In genomic region chr2:18011226-18011625, GRCm38 (mm10) we compare ENCODE assay signal across 32 mouse cellular contexts. TPM values are rescaled to one million over a fixed set of nuclear protein-coding genes. Genes with fewer than 3 reads are reported as not detected.
DNase-seq lines count a peak whose midpoint lies in the region; ATAC-seq and TF ChIP-seq lines count a peak whose summit lies in the region.
"Had no signal": no experiment of that assay in that cellular context is flagged by ENCODE, and none has a peak within 500 bp of the region (broad histone marks: within the 10 kb centered on the region; RNA-seq: fewer than 3 reads in every experiment).

No protein-coding gene starts in this region.

- ATAC-seq in forebrain, postnatal 0 days, result peak; percentile 90
- no peak; the same call in 1 of the 2 replicates for ATAC-seq in forebrain, embryonic 15.5 days (replicated peaks)
- ATAC-seq in midbrain, embryonic 11.5 days (ENCODE audit: low FRiP score), result no peak
- no peak for ATAC-seq in midbrain, embryonic 16.5 days
- ATAC-seq: activated CD4-positive, CD25-positive, alpha-beta regulatory T cell, adult 4 months; CD4-positive, CD25-positive, alpha-beta regulatory T cell, adult 4 months; intestine, postnatal 0 days had no signal

- H3K9me3 ChIP-seq in forebrain, postnatal 0 days (ENCODE audit: low read length), result no peaks in the 10 kb centered on the region
- no peaks in the 10 kb centered on the region for H3K9me3 ChIP-seq in forebrain, embryonic 15.5 days
- H3K9me3 ChIP-seq in midbrain, embryonic 11.5 days (ENCODE audit: control insufficient read depth, low read length), result no peaks in the 10 kb centered on the region
- H3K9me3 ChIP-seq in midbrain, embryonic 16.5 days (replicated peaks; ENCODE audit: control insufficient read depth, low read length, poor library complexity, severe bottlenecking), result no peaks in the 10 kb centered on the region
- H3K9me3 ChIP-seq: forebrain, embryonic 10.5 days; heart, embryonic 10.5 days; heart, embryonic 13.5 days; hindbrain, embryonic 12.5 days; hindbrain, embryonic 15.5 days had no signal

- no peak overlapping the region for H3K4me3 ChIP-seq in forebrain, postnatal 0 days (ENCODE audit: low read depth, low read length)
- no peak overlapping the region for H3K4me3 ChIP-seq in forebrain, embryonic 15.5 days
- H3K4me3 ChIP-seq in midbrain, embryonic 11.5 days (ENCODE audit: low read depth, low read length), result no peak overlapping the region
- no peak overlapping the region for H3K4me3 ChIP-seq in midbrain, embryonic 16.5 days (ENCODE audit: low read depth, low read length)
- H3K4me3 ChIP-seq: forebrain, embryonic 10.5 days; heart, adult 2 months; heart, embryonic 10.5 days; heart, embryonic 13.5 days; hindbrain, embryonic 12.5 days; hindbrain, embryonic 15.5 days had no signal

- H3K27ac ChIP-seq in forebrain, postnatal 0 days (ENCODE audit: low read depth, low read length), result no peak overlapping the region
- no peak overlapping the region for H3K27ac ChIP-seq in forebrain, embryonic 15.5 days (replicated peaks)
- H3K27ac ChIP-seq in midbrain, embryonic 11.5 days (ENCODE audit: low read depth, low read length), result no peak overlapping the region
- no peak overlapping the region for H3K27ac ChIP-seq in midbrain, embryonic 16.5 days (ENCODE audit: low read length)
- H3K27ac ChIP-seq: forebrain, embryonic 10.5 days; heart, adult 2 months; heart, embryonic 10.5 days; heart, embryonic 13.5 days; hindbrain, embryonic 12.5 days; hindbrain, embryonic 15.5 days had no signal

- H3K9ac ChIP-seq in forebrain, postnatal 0 days, result no peak overlapping the region
- H3K9ac ChIP-seq in forebrain, embryonic 15.5 days (replicated peaks), result no peak overlapping the region
- no peak overlapping the region for H3K9ac ChIP-seq in midbrain, embryonic 11.5 days (ENCODE audit: low read length)
- no peak overlapping the region for H3K9ac ChIP-seq in midbrain, embryonic 16.5 days (ENCODE audit: low read depth, low read length)
- H3K9ac ChIP-seq: heart, embryonic 13.5 days; hindbrain, embryonic 12.5 days; hindbrain, embryonic 15.5 days had no signal

- H3K36me3 ChIP-seq in forebrain, postnatal 0 days (ENCODE audit: insufficient read depth), result no peaks in the 10 kb centered on the region
- H3K36me3 ChIP-seq in forebrain, embryonic 15.5 days, result no peaks in the 10 kb centered on the region
- H3K36me3 ChIP-seq in midbrain, embryonic 11.5 days (ENCODE audit: control insufficient read depth, insufficient read depth, low read length), result no peaks in the 10 kb centered on the region
- no peaks in the 10 kb centered on the region for H3K36me3 ChIP-seq in midbrain, embryonic 16.5 days (ENCODE audit: control insufficient read depth, insufficient read depth, low read length)
- H3K36me3 ChIP-seq: forebrain, embryonic 10.5 days; heart, embryonic 10.5 days; heart, embryonic 13.5 days; hindbrain, embryonic 12.5 days; hindbrain, embryonic 15.5 days had no signal

- H3K27me3 ChIP-seq in forebrain, postnatal 0 days (ENCODE audit: insufficient read depth, low read length), result no peaks in the 10 kb centered on the region
- H3K27me3 ChIP-seq in forebrain, embryonic 15.5 days, result no peaks in the 10 kb centered on the region
- H3K27me3 ChIP-seq in midbrain, embryonic 11.5 days (ENCODE audit: control insufficient read depth, insufficient read depth, low read length), result no peaks in the 10 kb centered on the region
- H3K27me3 ChIP-seq in midbrain, embryonic 16.5 days (ENCODE audit: control insufficient read depth, insufficient read depth, low read depth, low read length), result no peaks in the 10 kb centered on the region
- H3K27me3 ChIP-seq: heart, embryonic 13.5 days; hindbrain, embryonic 12.5 days; hindbrain, embryonic 15.5 days had no signal

- no peaks in the 10 kb centered on the region for H3K4me1 ChIP-seq in forebrain, postnatal 0 days (ENCODE audit: insufficient read depth)
- no peaks in the 10 kb centered on the region for H3K4me1 ChIP-seq in forebrain, embryonic 15.5 days
- H3K4me1 ChIP-seq in midbrain, embryonic 11.5 days (ENCODE audit: control insufficient read depth, insufficient read depth, low read length), result no peaks in the 10 kb centered on the region
- no peaks in the 10 kb centered on the region for H3K4me1 ChIP-seq in midbrain, embryonic 16.5 days (ENCODE audit: control insufficient read depth, insufficient read depth, low read length)
- H3K4me1 ChIP-seq: forebrain, embryonic 10.5 days; heart, embryonic 10.5 days; heart, embryonic 13.5 days; hindbrain, embryonic 12.5 days; hindbrain, embryonic 15.5 days had no signal

- peak; percentile 48 for DNase-seq in forebrain, postnatal 0 days
- peak; percentile 65 for DNase-seq in midbrain, embryonic 11.5 days (ENCODE audit: low spot score, missing footprints)
- peak; percentile 8 for DNase-seq in brain, embryonic 14.5 days (ENCODE audit: low read depth)
- no peak for DNase-seq in ovary, postnatal 14 days (ENCODE audit: low spot score)
- DNase-seq: adrenal gland, adult 8-10 months; adrenal gland, postnatal 25 days; cerebellum, adult 11-12 months; cerebellum, adult 8-10 months; cerebellum, postnatal 14 days; gastrocnemius, postnatal 25 days; heart, adult 2 months; kidney, adult 2 months had no signal

- no peak for TF ChIP-seq POLR2A in brain, embryonic 14.5 days (IDR thresholded peaks at IDR 0.05; ENCODE audit: borderline replicate concordance, extremely low read depth, insufficient read depth, insufficient read length, poor library complexity, severe bottlenecking)

- no peak overlapping the region for H3K4me2 ChIP-seq in forebrain, postnatal 0 days (ENCODE audit: low read depth)
- H3K4me2 ChIP-seq in forebrain, embryonic 15.5 days (replicated peaks), result no peak overlapping the region
- no peak overlapping the region for H3K4me2 ChIP-seq in midbrain, embryonic 11.5 days
- H3K4me2 ChIP-seq in midbrain, embryonic 16.5 days (ENCODE audit: low read length), result no peak overlapping the region
- H3K4me2 ChIP-seq: heart, embryonic 13.5 days; hindbrain, embryonic 12.5 days; hindbrain, embryonic 15.5 days had no signal

- WGBS in forebrain, postnatal 0 days, result 76% methylated on average over 6 of the region's 6 CpGs
- 86% methylated on average over 6 of the region's 6 CpGs for WGBS in forebrain, embryonic 15.5 days
- 87% methylated on average over 6 of the region's 6 CpGs for WGBS in midbrain, embryonic 11.5 days
- WGBS in midbrain, embryonic 16.5 days, result 89% methylated on average over 6 of the region's 6 CpGs

- TF ChIP-seq CTCF in forebrain, postnatal 0 days (IDR thresholded peaks at IDR 0.05; ENCODE audit: low read depth), result no peak
- no peak for TF ChIP-seq CTCF in brain, embryonic 14.5 days (IDR thresholded peaks at IDR 0.05; ENCODE audit: borderline replicate concordance, extremely low read depth, insufficient read depth, insufficient read length)

RNA-seq across cellular contexts. Expression of gene H2al2a, which starts 14.5 kb away (rescaled TPM):
- not detected in 2 replicates for total RNA-seq in forebrain, postnatal 0 days (2014; rRNA removed)
- not detected in 2 replicates for polyA plus RNA-seq in forebrain, postnatal 0 days (2015; fragmentation: Nextera tagmentation; extraction: Ambion mirVana)
- not detected in 2 replicates for polyA plus RNA-seq in forebrain, embryonic 15.5 days (2015; fragmentation: Nextera tagmentation; extraction: Ambion mirVana)
- polyA plus RNA-seq in midbrain, embryonic 11.5 days (2014; fragmentation: Nextera tagmentation; extraction: Ambion mirVana), result not detected in 2 replicates
- polyA plus RNA-seq in midbrain, embryonic 16.5 days (2015; fragmentation: Nextera tagmentation; extraction: Ambion mirVana), result not detected in 2 replicates
- 0.16 TPM in 1 of 2 replicates, not detected in the other for polyA plus RNA-seq in brain, embryonic 14.5 days (2012; rRNA removed)
- total RNA-seq: adrenal gland, adult 8-10 months; adrenal gland, postnatal 25 days; gastrocnemius, adult 8-10 months; gastrocnemius, postnatal 25 days; heart, adult 2 months; heart, postnatal 25 days; hematopoietic stem cell, adult 5-6 weeks; MEL had no signal
- polyA plus RNA-seq: activated CD4-positive, CD25-positive, alpha-beta regulatory T cell, adult 4 months; C2C12; CD4-positive, CD25-positive, alpha-beta regulatory T cell, adult 4 months; embryonic facial prominence, embryonic 11.5 days; embryonic facial prominence, embryonic 14.5 days; forebrain, embryonic 10.5 days; frontal cortex, adult 2 months; heart, embryonic 10.5 days; heart, embryonic 13.5 days; heart, embryonic 16.5 days; hindbrain, embryonic 12.5 days; hindbrain, embryonic 15.5 days; intestine, embryonic 14.5 days; intestine, postnatal 0 days had no signal

RNA-seq across cellular contexts. Expression of gene A930004D18Rik, which starts 26.3 kb away (rescaled TPM):
- total RNA-seq in forebrain, postnatal 0 days (2014; rRNA removed), result 2.6 and 3.5 TPM in 2 replicates
- 10.1 and 11.8 TPM in 2 replicates for polyA plus RNA-seq in forebrain, postnatal 0 days (2015; fragmentation: Nextera tagmentation; extraction: Ambion mirVana)
- polyA plus RNA-seq in forebrain, embryonic 15.5 days (2015; fragmentation: Nextera tagmentation; extraction: Ambion mirVana), result 14.7 and 16.6 TPM in 2 replicates
- polyA plus RNA-seq in midbrain, embryonic 11.5 days (2014; fragmentation: Nextera tagmentation; extraction: Ambion mirVana), result 10.5 and 11.6 TPM in 2 replicates
- polyA plus RNA-seq in midbrain, embryonic 16.5 days (2015; fragmentation: Nextera tagmentation; extraction: Ambion mirVana), result 7.5 and 10.8 TPM in 2 replicates
- 5.5 and 6.1 TPM in 2 replicates for polyA plus RNA-seq in brain, embryonic 14.5 days (2012; rRNA removed)
- total RNA-seq: hematopoietic stem cell, adult 5-6 weeks had no signal

RNA-seq across cellular contexts. Expression of gene Skida1, which starts 37.6 kb away (rescaled TPM):
- 11.4 and 12.6 TPM in 2 replicates for total RNA-seq in forebrain, postnatal 0 days (2014; rRNA removed)
- 4.3 and 4.9 TPM in 2 replicates for polyA plus RNA-seq in forebrain, postnatal 0 days (2015; fragmentation: Nextera tagmentation; extraction: Ambion mirVana)
- 10.9 and 13.8 TPM in 2 replicates for polyA plus RNA-seq in forebrain, embryonic 15.5 days (2015; fragmentation: Nextera tagmentation; extraction: Ambion mirVana)
- 22.9 and 23.4 TPM in 2 replicates for polyA plus RNA-seq in midbrain, embryonic 11.5 days (2014; fragmentation: Nextera tagmentation; extraction: Ambion mirVana)
- polyA plus RNA-seq in midbrain, embryonic 16.5 days (2015; fragmentation: Nextera tagmentation; extraction: Ambion mirVana), result 5.0 and 7.4 TPM in 2 replicates
- 25.4 and 33.5 TPM in 2 replicates for polyA plus RNA-seq in brain, embryonic 14.5 days (2012; rRNA removed)
- total RNA-seq: hematopoietic stem cell, adult 5-6 weeks had no signal

RNA-seq across cellular contexts. Expression of gene Mllt10, which starts 43.8 kb away (rescaled TPM):
- 27.3 and 31.3 TPM in 2 replicates for total RNA-seq in forebrain, postnatal 0 days (2014; rRNA removed)
- 15.9 and 27.4 TPM in 2 replicates for polyA plus RNA-seq in forebrain, postnatal 0 days (2015; fragmentation: Nextera tagmentation; extraction: Ambion mirVana)
- polyA plus RNA-seq in forebrain, embryonic 15.5 days (2015; fragmentation: Nextera tagmentation; extraction: Ambion mirVana), result 61.9 and 66.3 TPM in 2 replicates
- polyA plus RNA-seq in midbrain, embryonic 11.5 days (2014; fragmentation: Nextera tagmentation; extraction: Ambion mirVana), result 54.1 and 57.2 TPM in 2 replicates
- 43.7 and 45.8 TPM in 2 replicates for polyA plus RNA-seq in midbrain, embryonic 16.5 days (2015; fragmentation: Nextera tagmentation; extraction: Ambion mirVana)
- 41.1 and 49.4 TPM in 2 replicates for polyA plus RNA-seq in brain, embryonic 14.5 days (2012; rRNA removed)
